Mouse (Mus musculus): ENCODE results near the gene Tom1l1.
A peak's percentile ranks its signal among the peaks of the same experiment; 100 is the strongest.
"Not testable (repeated sequence)": the region's sequence is repeated elsewhere in the genome, so short reads cannot be mapped to it uniquely, and the experiment has no call there.

Tom1l1 gene

GRCm38 (mm10) chr11:90687460-90688416 lies at the start of gene Tom1l1:
Gene Tom1l1, minus strand, starts transcription at chr11:90688366.
- DNase-seq, result peak; percentile 77 to 83

DNA sequence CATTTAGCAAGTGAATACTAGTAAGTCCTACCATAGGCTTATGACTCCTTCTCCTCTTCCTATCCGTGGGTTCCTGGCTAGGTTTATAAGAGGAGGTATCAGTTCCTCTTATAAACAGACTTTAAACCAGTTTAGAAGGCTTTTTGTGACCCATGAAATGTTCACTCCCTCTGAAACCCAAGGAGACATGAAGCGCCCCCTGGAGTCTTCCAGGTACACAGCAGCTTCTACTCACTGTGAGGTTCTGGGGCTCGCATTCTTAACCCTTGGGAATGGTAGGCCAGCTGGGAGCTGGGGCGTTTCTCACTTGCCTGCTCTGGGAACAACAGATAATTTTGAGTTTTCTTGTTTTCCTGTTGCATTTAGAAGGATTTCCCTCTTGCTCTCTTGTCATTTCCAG lies 45.4 kb upstream of the Tom1l1 start:
- no peak for DNase-seq

DNA sequence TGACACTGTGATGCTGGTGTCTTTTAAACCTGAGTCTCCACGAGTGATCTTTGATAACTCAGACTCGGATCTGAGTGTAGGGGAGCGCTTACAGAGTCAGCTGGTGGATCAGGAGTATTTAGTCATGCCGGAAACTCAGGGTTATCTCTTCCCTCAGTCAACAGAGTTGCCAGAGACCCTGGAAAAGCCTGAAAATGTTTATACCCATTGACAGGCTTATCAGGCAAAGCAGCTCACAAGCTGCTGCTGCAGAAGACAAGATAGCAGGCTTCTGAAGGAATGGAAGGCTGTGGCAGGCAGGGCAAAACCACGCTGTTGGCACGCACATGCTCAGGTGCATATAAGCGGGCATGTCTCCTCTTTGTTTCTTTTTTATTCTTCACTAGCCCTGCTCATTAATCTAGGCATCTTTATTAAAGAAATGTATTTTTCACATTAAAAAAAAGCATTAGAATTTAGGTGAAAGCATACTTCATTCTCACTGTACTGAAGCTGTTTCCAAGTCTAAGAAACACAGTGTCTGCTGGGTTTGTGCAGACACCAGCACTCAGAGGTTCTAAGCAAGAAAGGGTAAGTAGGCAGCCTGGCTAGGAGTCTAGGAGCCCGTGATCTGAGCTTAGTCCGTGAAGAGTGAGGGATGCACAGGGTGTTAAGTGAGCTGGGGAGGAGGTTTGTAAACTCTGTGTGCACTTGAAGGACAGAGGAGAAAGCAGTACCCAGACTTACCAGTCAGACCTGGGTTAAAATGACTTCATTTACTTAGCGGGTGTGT lies 39.4 kb upstream of the Tom1l1 start:
- no peak for DNase-seq

GRCm38 (mm10) chr11:90726730-90727129 lies 38.6 kb upstream of the Tom1l1 start:
- no peak for DNase-seq

DNA sequence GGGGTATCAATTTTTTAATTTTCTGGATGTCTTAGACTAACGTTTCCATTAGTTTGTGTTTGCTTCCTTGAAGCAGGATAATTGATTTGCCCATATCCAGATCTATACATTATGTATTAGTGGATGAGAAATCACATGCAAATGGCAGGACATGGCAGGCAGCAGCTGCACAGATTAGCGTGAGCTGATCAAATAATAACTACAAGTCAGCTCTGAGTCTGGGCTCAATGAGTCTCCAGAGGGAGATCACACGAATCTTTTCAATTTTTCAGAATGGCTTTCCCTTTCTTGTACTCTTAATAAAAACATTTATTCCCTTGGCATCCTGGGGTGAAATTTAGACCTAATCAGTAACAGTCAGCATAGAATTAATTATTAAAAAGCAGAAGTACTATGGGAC lies 34.1 kb upstream of the Tom1l1 start:
- no peak for DNase-seq

GRCm38 (mm10) chr11:90717719-90718118 lies 29.6 kb upstream of the Tom1l1 start:
- DNase-seq, result no peak

DNA sequence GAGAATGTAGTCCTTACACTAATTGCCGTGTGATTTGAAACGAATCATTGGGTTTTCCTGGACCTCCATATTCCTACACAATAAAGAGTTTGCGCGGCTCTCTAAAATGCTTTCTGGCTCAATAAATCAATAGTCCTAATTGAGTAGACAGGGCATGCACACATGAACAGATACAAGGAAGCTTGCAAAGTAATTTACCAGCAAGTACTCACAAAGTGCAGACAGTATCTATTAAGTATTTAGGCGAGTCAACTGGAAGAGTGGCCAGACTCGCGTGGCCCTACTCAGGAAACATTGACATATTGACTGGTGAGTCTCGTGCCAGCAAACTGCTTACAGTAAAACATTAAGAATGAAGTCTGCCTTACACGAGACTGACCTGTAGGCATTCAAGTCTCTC lies 23.4 kb upstream of the Tom1l1 start:
- DNase-seq, result no peak

DNA sequence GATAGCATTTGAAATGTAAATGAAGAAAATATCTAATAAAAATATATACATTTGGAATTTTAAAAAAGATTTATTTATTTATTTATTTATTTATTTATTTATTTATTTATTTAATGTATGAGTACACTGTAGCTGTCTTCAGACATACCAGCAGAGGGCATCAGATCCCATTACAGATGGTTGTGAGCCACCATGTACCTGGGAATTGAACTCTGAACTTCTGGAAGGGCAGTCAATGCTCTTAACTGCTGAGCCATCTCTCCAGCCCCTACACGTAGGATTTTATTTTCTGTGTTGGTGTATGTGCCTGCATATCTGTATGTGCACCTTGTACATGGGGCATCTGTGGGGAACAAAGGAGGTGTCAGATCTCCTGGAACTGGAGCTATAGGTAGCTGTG lies 19.0 kb upstream of the Tom1l1 start:
- not testable (repeated sequence) for DNase-seq

- DNase-seq, result peak; percentile 87 to 94
These were observed 9.5 kb upstream of the Tom1l1 start for GRCm38 (mm10) chr11:90697480-90698240.

GRCm38 (mm10) chr11:90695811-90696210 lies 7.6 kb upstream of the Tom1l1 start:
- DNase-seq, result no peak

DNA sequence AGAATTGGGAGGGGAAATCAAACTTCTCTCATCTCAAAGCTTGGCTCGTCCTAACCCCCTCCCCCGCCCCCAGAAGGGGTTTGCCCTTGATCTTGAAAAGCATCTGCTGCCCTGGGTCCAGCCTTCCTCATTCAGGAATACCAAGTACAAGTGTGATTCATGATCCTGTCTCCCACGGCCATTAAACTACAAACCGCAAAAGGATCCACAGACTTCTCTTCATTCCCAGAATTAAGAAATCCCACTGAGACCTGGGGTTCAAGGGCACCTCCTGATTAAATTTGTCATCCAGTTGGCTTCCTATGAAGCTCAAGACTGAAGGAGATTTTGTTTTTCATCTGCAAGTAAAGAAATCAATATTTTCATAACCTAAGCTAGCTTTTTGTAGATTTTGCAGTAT lies 6.0 kb upstream of the Tom1l1 start:
- DNase-seq, result no peak

DNA sequence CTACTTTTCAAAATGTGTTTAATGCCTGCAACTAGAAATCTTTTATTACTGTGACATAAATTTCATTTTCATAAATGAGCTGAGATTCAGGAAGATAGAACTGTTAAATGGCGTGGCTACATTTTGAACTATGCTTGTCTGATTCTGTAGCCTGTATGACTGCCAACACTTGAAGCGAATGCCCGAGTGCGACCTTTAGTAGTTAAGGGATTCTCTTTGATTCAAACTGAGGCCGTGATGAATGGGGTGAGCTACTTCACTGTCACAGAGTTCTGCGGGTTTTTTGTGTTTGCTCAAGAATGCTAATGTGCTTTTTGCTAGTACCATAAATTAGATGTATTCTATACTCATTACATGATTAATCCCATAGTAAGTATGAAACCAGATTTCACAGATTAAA lies 2.2 kb upstream of the Tom1l1 start:
- DNase-seq, result no peak

DNA sequence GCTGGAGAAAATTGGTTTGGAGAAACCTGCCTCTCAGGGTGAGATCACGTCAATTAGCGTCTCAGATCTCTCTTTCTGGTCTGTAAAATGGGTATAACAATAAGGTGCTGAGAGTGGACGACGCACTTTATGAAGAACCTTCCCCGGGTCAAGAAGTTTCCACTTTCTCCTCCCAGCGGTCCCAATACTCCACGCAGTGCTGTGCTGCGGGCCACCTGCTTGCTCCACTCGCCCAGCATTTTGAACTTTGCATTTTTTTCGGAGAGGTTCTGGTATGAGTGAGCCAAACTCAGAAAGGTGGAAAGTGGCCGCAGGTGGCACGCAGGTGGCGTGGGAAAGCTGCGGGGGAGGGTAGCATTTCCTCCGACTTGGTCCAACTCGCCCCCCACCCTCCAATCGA lies 1.1 kb downstream of the Tom1l1 start:
- DNase-seq, result no peak

- peak; percentile 7 to 18 for DNase-seq
These were observed 1.7 kb downstream of the Tom1l1 start for GRCm38 (mm10) chr11:90686287-90687025.

DNA sequence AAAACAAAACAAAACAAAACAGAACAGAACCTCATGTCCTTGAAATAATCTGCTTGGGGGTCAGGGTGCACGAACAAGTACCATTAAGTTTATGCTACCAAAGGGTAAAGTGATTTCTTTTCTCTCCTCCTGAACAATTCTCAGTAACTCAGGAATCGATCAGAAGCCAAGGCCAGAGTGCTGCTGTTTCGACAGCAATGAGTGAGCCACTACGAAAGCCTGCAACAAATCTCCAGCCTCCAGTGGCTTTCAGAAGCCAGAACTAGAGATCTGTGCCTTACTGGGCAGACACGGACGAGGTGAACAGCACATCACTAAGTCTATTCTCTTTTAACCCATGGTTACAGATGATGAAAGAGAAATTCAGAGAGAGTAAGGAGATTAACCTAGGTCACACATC lies 3.0 kb downstream of the Tom1l1 start:
- DNase-seq, result no peak

DNA sequence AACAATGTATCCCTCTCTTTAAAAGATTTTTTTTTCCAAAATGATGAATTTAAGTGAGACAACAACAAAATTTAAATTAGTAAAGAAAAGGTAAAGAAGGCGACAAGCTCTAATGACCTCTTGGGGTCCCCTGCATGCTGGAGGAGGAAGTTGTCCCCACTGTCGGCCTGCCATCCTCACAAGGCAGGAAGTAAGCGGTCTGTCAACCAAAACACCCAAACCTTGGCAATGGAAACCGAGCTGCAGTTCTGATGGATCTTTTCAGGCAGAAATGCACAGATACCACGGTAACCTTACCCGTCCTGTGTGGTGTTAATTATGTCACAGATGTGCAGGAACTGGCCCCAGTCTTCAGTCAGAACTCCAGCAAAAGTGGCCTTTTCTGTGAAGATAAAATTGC lies 3.4 kb downstream of the Tom1l1 start:
- no peak for DNase-seq

DNA sequence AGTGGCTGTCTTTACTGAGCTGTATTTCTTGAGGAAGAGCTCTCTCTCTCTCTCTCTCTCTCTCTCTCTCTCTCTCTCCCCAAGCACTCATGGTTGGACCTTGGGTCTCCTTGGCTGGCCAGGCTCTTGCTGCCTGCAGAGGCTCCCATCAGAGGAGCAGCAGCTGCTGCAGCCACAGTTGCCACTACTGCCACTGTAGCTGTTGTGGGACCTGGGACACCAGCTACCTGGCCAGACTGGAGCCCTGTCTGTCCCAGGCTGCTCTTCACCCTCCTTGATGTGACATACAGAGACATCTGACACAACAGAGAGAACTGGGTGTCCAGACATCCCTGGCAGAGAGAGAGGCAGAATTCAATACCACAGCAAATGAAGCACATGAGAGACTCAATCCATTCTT lies 7.0 kb downstream of the Tom1l1 start:
- no peak for DNase-seq

GRCm38 (mm10) chr11:90678582-90678981 lies 9.6 kb downstream of the Tom1l1 start:
- no peak for DNase-seq

DNA sequence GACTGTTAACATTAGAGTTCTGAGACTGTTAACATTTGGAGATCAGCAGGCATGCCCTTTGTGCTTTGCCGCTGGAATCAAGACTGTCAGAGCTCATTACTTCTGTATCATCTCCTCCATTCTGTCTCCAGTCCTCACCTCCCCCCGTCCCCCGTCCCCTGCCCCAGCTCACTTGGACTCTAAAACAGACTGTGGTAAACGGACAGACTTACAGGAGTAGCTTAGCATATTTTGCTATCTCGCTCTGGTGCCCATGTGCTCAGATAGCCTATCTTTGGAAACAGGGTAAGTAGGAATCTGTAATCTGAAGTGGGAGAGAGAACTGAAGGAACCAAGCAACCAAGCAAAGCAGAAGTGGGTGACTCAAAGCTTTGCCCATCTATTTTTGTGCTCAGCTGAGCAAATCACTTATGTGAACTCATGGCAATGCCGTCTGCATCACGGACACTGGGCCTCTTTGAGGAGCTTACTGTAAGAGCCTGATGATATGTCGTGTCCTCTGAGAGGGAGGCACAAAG lies 10.3 kb downstream of the Tom1l1 start:
- no peak for DNase-seq

DNA sequence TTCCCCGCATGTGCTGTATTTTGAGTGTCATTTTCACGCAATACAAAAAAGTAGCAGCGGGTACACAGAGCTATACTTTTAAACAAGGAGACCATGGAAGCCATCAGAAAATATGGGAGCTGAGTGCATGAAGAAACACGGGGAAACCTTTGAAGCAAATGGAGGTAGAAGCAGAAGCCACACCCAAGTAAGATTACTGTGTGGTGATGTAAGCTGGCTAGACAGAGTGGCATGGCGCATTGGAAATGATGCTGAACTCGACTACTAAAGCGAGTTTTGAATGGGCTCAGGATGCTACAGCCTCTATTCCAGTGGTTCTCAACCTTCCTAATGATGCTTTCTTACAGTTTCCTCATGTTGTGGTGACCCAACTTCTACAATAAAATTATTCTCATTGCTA lies 11.1 kb downstream of the Tom1l1 start:
- no peak for DNase-seq

DNA sequence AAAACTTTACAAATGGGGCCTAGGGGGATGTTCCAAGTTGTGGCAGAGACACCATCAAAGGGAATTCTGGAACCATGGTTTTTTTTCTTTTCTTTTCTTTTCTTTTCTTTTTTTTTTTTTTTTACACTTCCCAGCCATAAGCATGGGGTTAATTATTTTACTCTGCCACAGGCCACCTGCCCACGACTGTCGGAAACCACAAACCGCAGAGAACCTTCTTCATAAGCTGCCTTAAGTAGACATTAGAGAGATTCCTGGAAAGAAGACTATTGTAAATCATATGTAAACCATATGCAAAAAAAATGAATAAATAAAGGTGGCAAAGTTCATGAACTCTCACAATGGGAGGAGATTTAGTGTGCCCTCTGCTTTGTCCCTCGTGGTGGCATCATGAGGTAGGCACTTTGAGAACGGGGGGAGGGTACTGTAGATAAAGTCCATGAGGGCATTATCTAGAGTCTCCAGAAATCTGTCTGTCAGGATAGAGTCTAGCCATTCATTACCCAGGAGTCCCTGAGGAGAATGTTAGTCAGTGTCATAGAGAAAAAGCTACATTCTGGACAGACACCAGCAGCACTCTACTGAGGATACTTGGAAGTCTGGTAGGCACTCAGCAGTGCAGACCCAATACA lies 12.6 kb downstream of the Tom1l1 start:
- DNase-seq, result no peak

- DNase-seq, result no peak
These were observed 20.8 kb downstream of the Tom1l1 start for GRCm38 (mm10) chr11:90667325-90667724.
